Mouse (Mus musculus) bone marrow, adult 2 months (tissue): ENCODE measurements at regions not wholly inside any gene's neighbourhood (a gene's known extent, or its start where the extent isn't known, plus 50 kb on each side); places are given as distances from the start of the nearest gene placed in this dataset.

Experiments used
- H3K27ac ChIP-seq: fragments of 200-500 bp; 2 replicates; pipeline ENCODE4 v1.5.1; 2012; ENCODE audit warnings: low read depth, mild to moderate bottlenecking, control low read depth, inconsistent platforms, low read length; ENCODE audit not compliant: control insufficient read depth, poor library complexity, insufficient read depth
- H3K4me1 ChIP-seq: fragments of 200-500 bp; 2 replicates; pipeline ENCODE4 v1.6.1; 2011; ENCODE audit warnings: low read length; ENCODE audit not compliant: control insufficient read depth, insufficient read depth
- H3K4me3 ChIP-seq: fragments of 200-500 bp; replicated peaks from 2 replicates; pipeline ENCODE3; 2011; ENCODE audit warnings: mild to moderate bottlenecking, low read depth, low read length, control low read depth; ENCODE audit not compliant: control insufficient read depth
- CTCF ChIP-seq: fragments of 200-500 bp; IDR thresholded peaks from 2 replicates; pipeline ENCODE4 v1.5.1; 2011; ENCODE audit warnings: low read length, control low read depth; ENCODE audit not compliant: control insufficient read depth, insufficient read depth
- POLR2A ChIP-seq: fragments of 200-500 bp; IDR thresholded peaks from 2 replicates; pipeline ENCODE4 v1.6.1; 2011; ENCODE audit warnings: low read depth, mild to moderate bottlenecking, control low read depth, low read length, borderline replicate concordance; ENCODE audit not compliant: control insufficient read depth
- WGBS: fragments of 180-500 bp; shearing (Covaris S2); methylation state at CpG from one replicate; pipeline ENCODE4 v1.1.7; 2018; 5-methylcytosine and 5-hydroxymethylcytosine counted together

DNA sequence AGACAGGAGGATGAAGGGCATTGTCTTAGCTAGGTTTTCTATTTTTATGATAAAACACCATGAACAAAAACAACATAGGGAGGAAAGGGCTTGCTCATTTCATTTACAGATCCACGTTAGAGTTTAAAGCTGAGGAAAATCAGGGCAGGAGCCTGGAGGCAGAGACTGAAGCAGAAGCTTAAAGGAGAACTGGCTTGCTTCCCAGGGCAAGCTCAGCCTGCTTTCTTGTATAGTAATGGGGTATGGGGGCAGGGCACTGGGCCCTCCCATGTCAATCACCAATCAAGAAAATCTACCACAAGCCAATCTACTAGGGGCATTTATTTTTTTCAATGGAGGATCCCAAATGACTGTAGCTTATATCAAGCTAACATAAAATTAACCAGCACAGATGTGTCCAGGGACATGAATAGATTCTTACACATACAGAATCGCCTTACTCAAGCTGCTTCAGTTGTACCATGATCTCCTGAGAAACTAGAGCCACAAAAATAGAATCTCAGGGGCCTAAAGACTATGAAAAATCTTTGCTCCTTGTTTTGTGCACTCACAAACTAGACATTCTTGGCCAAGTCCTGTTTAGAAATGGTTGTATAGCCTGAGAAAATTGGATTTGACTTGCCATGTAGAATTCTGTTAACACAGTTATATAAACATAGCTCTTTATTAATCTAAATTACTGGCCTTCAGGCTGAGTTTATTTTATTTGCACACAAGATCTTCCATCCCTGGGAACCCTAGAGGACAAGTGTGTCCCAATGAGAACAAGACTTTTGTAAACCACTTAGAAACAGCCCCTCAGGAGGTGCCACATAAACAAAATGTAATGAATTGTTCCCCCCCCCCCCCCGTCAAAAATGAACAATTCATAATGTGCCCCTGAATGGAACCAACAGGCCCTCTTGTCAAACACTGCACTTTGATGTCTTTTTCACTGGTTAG is 164.7 kb downstream of the Gsdmc2 start:
- Histone ChIP-seq H3K4me3 (no peak overlapping the region), H3K27ac (no peak overlapping the region), H3K4me1 (no peaks in the 10 kb centered on the region; the same call in none of the 2 replicates)
- TF ChIP-seq POLR2A (no peak), CTCF (no peak)
- 60% methylated on average over 3 of the region's 3 CpGs for WGBS

DNA sequence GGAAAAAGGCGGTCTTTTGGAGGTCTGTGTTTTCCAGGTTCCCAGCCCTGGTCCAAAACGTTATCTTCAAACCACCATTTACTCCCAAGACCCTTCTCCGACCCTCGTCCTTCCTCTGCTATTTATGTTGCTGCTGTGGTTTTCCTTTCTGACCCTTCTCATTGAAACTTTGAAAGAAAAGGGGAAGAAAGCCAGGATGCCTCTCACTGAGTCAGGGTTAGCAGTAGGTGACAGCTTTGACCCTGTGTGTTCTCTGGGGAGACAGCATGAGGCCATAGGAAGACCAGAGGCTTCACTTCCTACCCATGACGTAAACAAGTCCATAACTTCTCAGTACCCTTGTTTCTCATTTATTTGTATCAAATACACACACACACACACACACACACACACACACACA is 166.1 kb downstream of the Gsdmc2 start:
- no peak overlapping the region for H3K27ac ChIP-seq
- WGBS, result 7% methylated on average over 5 of the region's 5 CpGs
- H3K4me3 ChIP-seq, result no peak overlapping the region
- no peak for TF ChIP-seq CTCF
- TF ChIP-seq POLR2A, result no peak
- no peaks in the 10 kb centered on the region; the same call in none of the 2 replicates for H3K4me1 ChIP-seq

DNA sequence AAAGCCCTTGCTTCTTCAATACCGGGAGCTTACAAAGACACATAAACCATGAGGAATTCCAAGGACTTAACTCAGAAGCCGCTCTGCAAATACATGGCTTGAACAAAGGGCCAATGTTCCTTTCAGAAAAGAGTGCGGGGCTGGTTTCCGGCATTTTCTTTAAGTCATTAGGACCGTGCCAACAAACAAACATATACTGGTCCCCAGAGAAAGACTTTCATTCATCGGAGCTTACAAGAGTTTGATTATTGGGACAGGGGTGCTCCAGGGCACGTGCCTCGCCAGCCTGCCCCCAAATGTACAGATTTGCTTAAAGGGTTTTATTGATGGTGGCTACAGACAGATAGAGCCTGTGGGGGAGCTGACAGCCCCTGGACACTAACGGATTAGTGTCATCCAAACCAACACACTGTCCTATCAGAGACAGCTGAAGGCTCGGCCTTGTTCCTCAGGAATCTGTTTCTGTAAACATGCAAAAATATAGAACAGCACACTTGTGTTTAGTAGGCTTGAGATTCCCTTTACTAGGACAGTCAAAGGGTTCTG is 169.4 kb downstream of the Gsdmc2 start:
- WGBS, result 89% methylated on average over 10 of the region's 10 CpGs

DNA sequence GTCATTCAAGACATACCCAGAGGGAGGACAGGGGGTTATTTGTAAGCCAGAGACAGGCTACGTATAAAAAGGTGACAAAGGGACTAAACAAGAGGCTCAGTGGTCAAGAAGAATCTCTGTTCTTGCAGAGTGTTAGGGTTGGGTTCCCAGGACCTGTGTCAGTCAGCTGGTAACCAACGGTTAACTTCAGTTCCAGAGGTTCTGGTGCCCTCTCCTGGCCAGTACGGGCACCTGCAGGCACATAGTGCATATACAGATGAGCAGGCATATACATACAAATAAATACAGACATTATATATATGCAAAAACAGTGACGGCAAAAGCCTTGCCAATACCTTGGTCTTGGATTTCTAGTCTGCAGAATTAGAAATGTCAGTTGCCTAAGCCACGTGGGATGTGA is 170.6 kb downstream of the Gsdmc2 start:
- Histone ChIP-seq H3K4me3 (no peak overlapping the region), H3K4me1 (no peaks in the 10 kb centered on the region; the same call in none of the 2 replicates), H3K27ac (no peak overlapping the region)
- 0 out of 2 replicates have a peak, but pooled peaks have one; percentile 8 for TF ChIP-seq CTCF
- no peak for TF ChIP-seq POLR2A
- WGBS, result 88% methylated on average over 5 of the region's 5 CpGs

More for the DNA sequence above, 169.4 kb downstream of the Gsdmc2 start:
- Histone ChIP-seq H3K27ac (no peak overlapping the region), H3K4me3 (no peak overlapping the region), H3K4me1 (no peaks in the 10 kb centered on the region; the same call in none of the 2 replicates)
- TF ChIP-seq CTCF (no peak), POLR2A (no peak)

DNA sequence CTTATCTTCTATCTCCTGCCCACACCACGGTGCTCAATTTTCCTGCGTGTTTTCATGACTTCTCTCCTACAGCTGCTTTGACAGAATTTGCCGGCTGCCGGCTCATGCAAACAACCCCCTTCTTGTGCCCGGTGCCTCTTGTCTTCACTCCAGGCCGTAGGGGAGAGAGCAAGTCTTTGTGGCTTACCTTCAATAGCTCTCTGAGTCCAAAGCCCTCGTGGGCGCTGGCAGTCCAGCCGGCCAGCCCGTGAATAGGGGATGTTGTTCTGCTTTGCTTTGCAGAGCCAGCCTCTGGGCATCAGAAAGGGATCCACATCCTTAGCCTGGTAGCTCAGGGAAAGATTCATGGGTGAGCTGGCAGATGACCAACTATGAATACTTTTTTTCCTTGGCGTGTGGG is 173.9 kb downstream of the Gsdmc2 start:
- H3K4me1 ChIP-seq, result no peaks in the 10 kb centered on the region; the same call in 1 of the 2 replicates
- H3K4me3 ChIP-seq, result no peak overlapping the region
- no peak overlapping the region for H3K27ac ChIP-seq
- 52% methylated on average over 11 of the region's 11 CpGs for WGBS
- TF ChIP-seq POLR2A (no peak), CTCF (no peak)

DNA sequence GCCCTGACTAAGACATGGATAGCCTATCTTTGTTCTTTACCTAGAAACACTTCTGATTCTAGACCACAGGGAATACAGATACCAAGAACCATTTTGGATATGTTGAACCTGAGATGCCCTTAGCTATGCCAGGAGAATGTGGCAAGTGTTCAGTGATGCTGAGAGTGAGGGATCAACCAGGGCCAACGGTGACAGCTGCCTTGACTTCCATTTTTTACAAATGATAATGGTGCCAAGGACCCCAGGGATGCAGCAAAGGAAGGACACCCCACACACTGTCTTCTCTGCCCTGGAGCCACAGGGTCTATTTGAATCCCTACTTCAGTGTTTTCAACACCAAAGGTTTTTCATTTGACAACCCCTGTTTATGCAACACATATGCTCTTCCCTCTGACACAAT is 174.4 kb downstream of the Gsdmc2 start:
- H3K4me1 ChIP-seq, result no peaks in the 10 kb centered on the region; the same call in 1 of the 2 replicates
- H3K27ac ChIP-seq, result no peak overlapping the region
- TF ChIP-seq CTCF (no peak), POLR2A (no peak)
- no peak overlapping the region for H3K4me3 ChIP-seq
- 80% methylated on average over 1 of the region's 1 CpGs for WGBS

DNA sequence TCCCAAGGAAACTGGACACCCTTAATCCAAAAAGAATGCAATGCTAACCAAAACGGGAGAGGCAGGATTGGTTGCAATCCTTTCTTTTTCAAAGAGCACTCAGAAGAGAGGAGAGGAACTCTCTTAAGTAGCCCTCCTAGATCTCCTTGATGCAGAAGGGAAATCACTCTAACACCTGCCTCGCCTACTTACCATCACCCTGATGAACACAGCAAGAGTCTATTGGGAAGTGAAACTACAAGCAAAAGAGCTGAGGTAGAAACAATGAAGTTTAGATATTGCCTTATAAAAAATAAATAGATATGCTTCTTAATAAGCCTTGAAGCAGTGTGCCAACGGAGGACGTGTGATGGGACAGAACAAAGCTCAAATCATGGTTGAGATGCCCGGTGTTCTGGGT is 177.4 kb downstream of the Gsdmc2 start:
- Histone ChIP-seq H3K4me1 (no peaks in the 10 kb centered on the region; the same call in 1 of the 2 replicates), H3K4me3 (no peak overlapping the region), H3K27ac (no peak overlapping the region)
- TF ChIP-seq CTCF (no peak), POLR2A (no peak)
- WGBS, result 62% methylated on average over 5 of the region's 5 CpGs

DNA sequence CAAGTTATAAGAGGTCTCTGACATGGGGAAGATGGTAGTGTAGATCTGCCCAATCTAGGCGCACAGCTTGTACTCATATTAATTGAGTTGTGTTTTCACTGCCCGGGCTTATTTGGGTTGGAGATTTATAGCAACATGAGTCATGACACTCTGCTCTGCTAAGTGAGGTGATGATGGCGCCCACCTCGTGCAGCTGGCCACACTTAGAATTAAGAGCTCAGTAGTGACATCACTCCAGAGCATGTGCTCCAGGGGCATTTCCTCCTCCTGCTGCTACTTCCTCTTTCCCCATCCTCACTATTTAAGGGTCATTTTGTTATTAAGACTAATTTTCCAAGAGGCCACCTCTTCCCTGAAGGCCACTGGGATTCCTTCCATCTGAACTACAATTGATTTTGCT is 179.5 kb downstream of the Gsdmc2 start:
- Histone ChIP-seq H3K4me1 (no peaks in the 10 kb centered on the region; the same call in 1 of the 2 replicates), H3K4me3 (no peak overlapping the region), H3K27ac (no peak overlapping the region)
- TF ChIP-seq POLR2A (no peak), CTCF (no peak)
- 29% methylated on average over 4 of the region's 4 CpGs for WGBS
